In the genomic region with DNA sequence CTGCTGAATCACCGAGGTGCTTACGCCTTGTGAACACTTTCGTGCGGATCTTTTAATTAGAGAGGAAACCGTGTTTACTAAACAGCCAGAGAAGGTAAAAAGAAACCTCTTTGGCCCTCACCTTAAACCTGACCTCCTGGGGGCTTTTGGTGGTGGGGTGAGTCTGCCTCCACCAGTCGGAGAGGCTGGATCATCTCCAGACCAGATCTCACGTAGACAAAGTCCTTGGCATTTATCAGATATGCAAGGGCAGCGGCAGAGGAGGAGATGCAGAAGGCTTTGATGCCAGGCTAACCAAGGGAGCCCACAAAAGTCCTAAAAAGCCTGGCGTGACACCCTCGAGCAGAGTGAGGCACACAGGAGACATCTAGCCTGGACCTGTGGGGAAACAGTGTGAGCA, we compare ENCODE assay signal across 10 mouse cellular contexts.
"Had no signal": no experiment of that assay in that cellular context is flagged by ENCODE, and none has a peak within 500 bp of the region (broad histone marks: within the 10 kb centered on the region; RNA-seq: fewer than 3 reads in every experiment).

No protein-coding gene starts in this region.

- H3K9me3 ChIP-seq: limb, embryonic 15.5 days; liver, embryonic 12.5 days; lung, embryonic 15.5 days; midbrain, embryonic 13.5 days had no signal

- DNase-seq: kidney, postnatal 10 days; kidney, postnatal 4 days; right cerebral cortex, adult 18-20 months; right cerebral cortex, postnatal 25 days; thymus, postnatal 4 days had no signal

- H3K27ac ChIP-seq: layer of hippocampus, adult 2 months; limb, embryonic 15.5 days; liver, embryonic 12.5 days; lung, embryonic 15.5 days; midbrain, embryonic 13.5 days had no signal

- H3K27me3 ChIP-seq: limb, embryonic 15.5 days; liver, embryonic 12.5 days; lung, embryonic 15.5 days; midbrain, embryonic 13.5 days had no signal

- H3K36me3 ChIP-seq: limb, embryonic 15.5 days; liver, embryonic 12.5 days; lung, embryonic 15.5 days; midbrain, embryonic 13.5 days had no signal

- H3K4me3 ChIP-seq: layer of hippocampus, adult 2 months; limb, embryonic 15.5 days; liver, embryonic 12.5 days; lung, embryonic 15.5 days; midbrain, embryonic 13.5 days had no signal

- H3K4me1 ChIP-seq: liver, embryonic 12.5 days; midbrain, embryonic 13.5 days had no signal
